Mouse (Mus musculus): Measurements from ENCODE around the gene Jmy. TPM values are rescaled to one million over a fixed set of nuclear protein-coding genes. Genes with fewer than 3 reads are reported as not detected.

The Jmy gene
- total RNA-seq, 4 experiments from 2014 or later = 49.5 to 64.5 (median 54.5) TPM

- DNase-seq = no peak
Observed at GRCm38 (mm10) chr13:93458616-93459015, 41.0 kb downstream of the Jmy start.

GRCm38 (mm10) chr13:93453275-93453674 lies 46.3 kb downstream of the Jmy start:
- no peak for DNase-seq

GRCm38 (mm10) chr13:93440167-93440566 lies 59.4 kb downstream of the Jmy start:
- no peak for DNase-seq

GRCm38 (mm10) chr13:93429205-93429604 lies 70.4 kb downstream of the Jmy start:
- DNase-seq = no peak

GRCm38 (mm10) chr13:93427920-93428876 lies 71.4 kb downstream of the Jmy start:
- DNase-seq = no peak

- no peak for DNase-seq
Observed at GRCm38 (mm10) chr13:93423224-93423623, 76.4 kb downstream of the Jmy start.

GRCm38 (mm10) chr13:93419779-93420178 lies 79.8 kb downstream of the Jmy start:
- no peak for DNase-seq

GRCm38 (mm10) chr13:93418292-93418691 lies 81.3 kb downstream of the Jmy start:
- DNase-seq = no peak

- DNase-seq = no peak
Observed at GRCm38 (mm10) chr13:93415055-93415454, 84.6 kb downstream of the Jmy start.

GRCm38 (mm10) chr13:93410343-93410742 lies 89.3 kb downstream of the Jmy start:
- no peak for DNase-seq

- DNase-seq = no peak
Observed at GRCm38 (mm10) chr13:93406855-93407254, 92.8 kb downstream of the Jmy start.

GRCm38 (mm10) chr13:93401947-93402346 lies 97.7 kb downstream of the Jmy start:
- no peak for DNase-seq

- DNase-seq = no peak
Observed at GRCm38 (mm10) chr13:93399710-93400216, 99.8 kb downstream of the Jmy start.

- no peak for DNase-seq
Observed at GRCm38 (mm10) chr13:93389242-93389625, 110.4 kb downstream of the Jmy start.

GRCm38 (mm10) chr13:93388594-93389241 lies 110.9 kb downstream of the Jmy start:
- no peak for DNase-seq

GRCm38 (mm10) chr13:93387440-93387839 lies 112.2 kb downstream of the Jmy start:
- no peak for DNase-seq

GRCm38 (mm10) chr13:93385147-93385546 lies 114.5 kb downstream of the Jmy start:
- no peak for DNase-seq

- no peak for DNase-seq
Observed at GRCm38 (mm10) chr13:93384481-93384880, 115.1 kb downstream of the Jmy start.

- DNase-seq = no peak
Observed at GRCm38 (mm10) chr13:93383620-93384019, 116.0 kb downstream of the Jmy start.

- DNase-seq = no peak
Observed at GRCm38 (mm10) chr13:93383092-93383491, 116.5 kb downstream of the Jmy start.

GRCm38 (mm10) chr13:93381301-93381700 lies 118.3 kb downstream of the Jmy start:
- DNase-seq = no peak

GRCm38 (mm10) chr13:93380399-93381063 lies 119.1 kb downstream of the Jmy start:
- DNase-seq = no peak
